Mouse (Mus musculus): ENCODE results near the gene Rpl7a.

Rpl7a gene

GRCm38 (mm10) chr2:26910124-26910993, at the start of gene Rpl7a, which contains the start of gene Med22:
Gene Rpl7a, plus strand, starts transcription at chr2:26910764.
Gene Med22, minus strand, starts transcription at chr2:26910677.
- peak; percentile 99 for DNase-seq (ENCODE audit: low read depth, low spot score)

GRCm38 (mm10) chr2:26862856-26863255, 47.7 kb upstream of the Rpl7a start:
- DNase-seq (ENCODE audit: low read depth, low spot score) = no peak

DNA sequence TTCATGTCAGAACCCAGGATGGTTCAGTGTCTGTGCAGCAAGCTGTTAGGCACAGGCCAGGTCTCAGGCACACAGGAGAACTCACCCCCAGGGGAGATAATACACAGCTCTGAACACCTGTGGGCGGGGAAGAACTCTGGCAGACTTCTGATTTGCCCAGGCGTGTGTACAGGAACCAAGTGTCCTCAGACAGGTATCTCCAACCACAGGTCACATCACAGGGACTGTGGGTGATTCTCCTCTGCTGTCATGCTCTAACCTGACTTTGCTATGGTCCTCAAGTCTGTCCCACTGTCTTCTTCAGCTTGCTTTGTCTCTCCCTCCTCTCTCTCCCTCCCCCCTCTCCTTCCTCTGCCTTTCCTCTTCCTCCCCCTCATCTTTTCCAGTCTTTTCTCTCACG, 45.7 kb upstream of the Rpl7a start, which contains the start of gene Abo:
TSS of gene Abo (minus strand) at position 101 of the 400 bp plus-strand sequence.
- DNase-seq (ENCODE audit: low read depth, low spot score) = no peak

GRCm38 (mm10) chr2:26870666-26871065, 39.9 kb upstream of the Rpl7a start:
- DNase-seq (ENCODE audit: low read depth, low spot score) = peak; percentile 53

DNA sequence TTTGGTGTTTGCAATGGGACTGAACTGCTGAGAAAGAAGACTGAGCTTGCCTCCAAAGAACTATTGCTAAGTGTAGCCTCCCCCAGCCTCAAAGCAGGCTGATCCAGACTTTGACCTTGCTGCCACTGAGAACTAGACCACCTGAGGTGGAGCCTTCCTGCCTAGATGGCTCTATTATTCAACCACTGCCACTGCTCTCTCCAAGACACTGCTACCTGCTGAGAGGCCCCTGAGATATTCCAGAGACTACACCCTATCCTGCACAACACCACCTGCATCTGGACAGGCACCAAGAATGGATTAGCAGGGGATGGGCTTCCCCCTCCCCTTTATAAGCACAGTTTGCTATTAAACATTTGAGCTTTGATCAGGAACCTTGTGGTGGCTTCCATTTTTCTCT, 32.0 kb upstream of the Rpl7a start:
- DNase-seq (ENCODE audit: low read depth, low spot score) = peak; percentile 59

DNA sequence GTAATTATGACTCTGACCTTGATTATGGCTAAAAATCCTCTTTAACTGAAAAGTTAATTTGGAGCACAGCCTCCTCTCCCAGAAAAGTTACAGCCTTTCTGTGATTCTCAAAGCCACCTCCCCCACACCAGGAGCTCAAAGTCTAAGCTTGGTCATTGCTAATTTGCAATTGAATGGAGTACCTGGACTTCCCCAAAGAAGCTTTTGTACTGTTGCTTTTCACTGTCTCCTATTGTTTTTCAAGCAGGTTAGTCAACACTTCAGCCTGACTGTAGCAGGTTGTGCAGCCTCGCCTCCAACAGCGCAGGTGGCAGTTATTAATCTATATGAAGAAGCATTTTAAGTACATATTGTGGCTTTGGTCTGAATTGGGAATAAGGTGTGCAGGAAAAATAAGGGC, 25.0 kb upstream of the Rpl7a start:
- peak; percentile 56 for DNase-seq (ENCODE audit: low read depth, low spot score)

GRCm38 (mm10) chr2:26886170-26886569, 24.4 kb upstream of the Rpl7a start:
- DNase-seq (ENCODE audit: low read depth, low spot score) = peak; percentile 61

- DNase-seq (ENCODE audit: low read depth, low spot score) = no peak
These were observed 14.7 kb upstream of the Rpl7a start for GRCm38 (mm10) chr2:26895898-26896297.

DNA sequence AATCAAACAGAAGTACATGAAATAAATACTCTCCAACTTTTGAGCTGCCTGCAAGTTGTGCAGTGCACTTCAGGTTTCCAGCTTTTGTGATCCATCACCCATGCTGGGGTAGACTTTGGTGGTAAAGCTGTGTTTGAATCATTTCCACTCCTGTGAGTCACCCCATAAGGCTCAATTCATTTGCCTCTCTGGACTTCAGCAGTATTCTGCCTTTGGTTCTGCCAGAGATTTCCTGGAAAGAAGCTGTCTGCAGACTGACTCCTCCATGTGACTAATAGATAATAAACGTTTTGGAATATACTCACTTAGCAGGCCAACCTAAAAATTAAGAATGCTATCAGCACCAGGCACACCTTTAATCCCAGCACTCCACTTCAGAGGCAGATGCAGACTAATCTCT, 9.8 kb upstream of the Rpl7a start:
- no peak for DNase-seq (ENCODE audit: low read depth, low spot score)

DNA sequence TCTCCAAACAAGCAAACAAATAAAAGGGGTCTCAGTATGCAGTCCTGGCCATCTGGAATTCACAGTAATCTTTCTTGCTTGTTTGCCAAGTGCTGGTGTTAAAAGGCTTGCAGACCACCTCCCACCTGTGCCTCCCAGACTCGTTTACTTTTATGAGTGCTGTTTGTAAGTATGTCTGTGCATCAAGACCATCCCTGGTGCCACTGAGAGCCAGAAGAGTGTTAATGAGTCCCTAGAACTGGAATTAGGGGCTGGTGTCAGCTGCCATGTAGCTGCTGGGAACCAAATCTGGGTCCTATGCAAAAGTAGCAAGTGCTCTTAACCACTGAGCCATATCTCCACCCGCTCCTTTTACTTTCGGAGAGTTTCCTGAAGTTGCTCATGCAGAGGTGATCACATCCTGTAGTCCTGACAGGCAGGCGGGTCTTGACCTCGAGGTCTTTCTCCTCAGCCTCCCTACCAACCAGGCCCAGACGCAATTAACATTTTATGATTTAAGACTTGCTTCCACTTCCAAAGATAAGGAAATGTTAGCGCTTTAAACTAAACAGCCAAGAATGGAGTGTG, 8.6 kb upstream of the Rpl7a start:
- DNase-seq (ENCODE audit: low read depth, low spot score) = no peak

GRCm38 (mm10) chr2:26902467-26903220, 7.9 kb upstream of the Rpl7a start, which contains the start of gene Surf6:
Gene Surf6, minus strand, starts transcription at chr2:26902879.
- peak; percentile 99 for DNase-seq (ENCODE audit: low read depth, low spot score)

GRCm38 (mm10) chr2:26903311-26903710, 7.3 kb upstream of the Rpl7a start:
- no peak for DNase-seq (ENCODE audit: low read depth, low spot score)

DNA sequence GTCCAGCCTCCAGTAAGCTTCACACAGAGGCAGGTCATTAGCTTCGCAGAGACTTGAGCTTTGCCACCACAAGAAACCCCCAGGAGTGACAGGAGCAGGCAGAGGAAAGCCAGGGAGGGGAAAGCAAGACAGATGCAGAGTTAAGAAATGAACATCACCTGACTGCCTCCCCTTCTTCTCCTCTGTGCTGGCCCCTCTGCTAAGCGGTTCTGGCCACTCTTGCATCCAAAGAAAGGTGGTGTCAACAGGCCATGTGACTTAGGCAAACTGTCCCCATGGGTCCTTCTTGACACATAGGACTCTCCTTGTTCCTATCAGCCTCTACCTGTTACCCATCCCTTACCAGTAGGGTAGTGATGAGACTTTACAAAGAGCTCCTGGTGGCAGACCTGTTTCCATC, 4.6 kb upstream of the Rpl7a start:
- DNase-seq (ENCODE audit: low read depth, low spot score) = no peak

DNA sequence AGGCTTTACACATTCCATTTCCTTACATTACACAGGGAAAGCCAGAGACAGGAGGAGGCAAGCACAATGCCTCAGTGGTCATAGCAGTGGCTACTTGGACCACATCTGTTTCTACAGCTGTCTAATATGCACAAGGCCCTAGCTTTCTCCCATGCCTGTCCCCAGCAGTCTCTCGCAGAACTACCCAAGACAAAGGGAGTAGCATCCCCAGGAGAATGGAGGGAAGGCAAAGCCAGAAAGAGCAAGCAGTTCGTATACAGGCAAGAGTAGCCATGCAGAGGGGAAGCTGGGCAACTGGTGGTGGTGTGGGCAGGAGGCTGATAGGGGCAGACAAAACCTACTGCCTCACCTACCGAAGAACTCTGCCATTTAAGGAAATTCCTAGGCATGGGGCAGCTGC, 4.1 kb upstream of the Rpl7a start:
- DNase-seq (ENCODE audit: low read depth, low spot score) = no peak

GRCm38 (mm10) chr2:26907109-26907508, 3.5 kb upstream of the Rpl7a start:
- DNase-seq (ENCODE audit: low read depth, low spot score) = peak; percentile 54

DNA sequence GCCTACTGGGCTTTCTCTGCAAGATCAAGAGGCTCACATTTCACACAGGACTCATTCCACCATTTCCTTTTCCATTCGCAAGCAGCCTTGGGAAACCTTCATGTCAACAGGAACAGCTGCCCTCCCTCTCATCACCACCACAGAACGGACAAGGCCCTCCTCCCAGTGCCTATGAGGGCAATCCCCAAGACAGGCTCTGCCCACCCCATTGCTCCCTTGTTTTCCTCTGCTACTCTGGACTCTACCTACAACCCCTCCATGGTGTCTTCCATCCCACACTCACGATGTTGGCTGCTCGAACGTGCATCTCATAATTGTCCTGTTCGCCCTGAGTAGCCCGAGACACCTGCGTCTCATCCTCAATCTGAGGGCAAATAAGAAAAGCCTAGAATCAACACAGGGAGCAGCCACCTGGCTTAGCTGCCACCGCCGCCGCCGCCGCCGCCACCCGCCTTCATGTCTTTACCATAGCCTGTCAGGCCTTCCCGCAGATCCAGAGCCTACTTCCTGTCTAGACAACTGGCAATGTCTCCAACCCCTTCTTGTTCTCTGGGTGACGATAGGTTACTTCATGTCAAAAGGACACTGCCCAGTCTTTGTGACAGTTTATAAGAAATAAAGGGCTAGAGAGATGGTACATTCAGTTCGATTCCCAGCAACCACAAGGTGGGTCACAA, 1.7 kb upstream of the Rpl7a start:
- no peak for DNase-seq (ENCODE audit: low read depth, low spot score)

DNA sequence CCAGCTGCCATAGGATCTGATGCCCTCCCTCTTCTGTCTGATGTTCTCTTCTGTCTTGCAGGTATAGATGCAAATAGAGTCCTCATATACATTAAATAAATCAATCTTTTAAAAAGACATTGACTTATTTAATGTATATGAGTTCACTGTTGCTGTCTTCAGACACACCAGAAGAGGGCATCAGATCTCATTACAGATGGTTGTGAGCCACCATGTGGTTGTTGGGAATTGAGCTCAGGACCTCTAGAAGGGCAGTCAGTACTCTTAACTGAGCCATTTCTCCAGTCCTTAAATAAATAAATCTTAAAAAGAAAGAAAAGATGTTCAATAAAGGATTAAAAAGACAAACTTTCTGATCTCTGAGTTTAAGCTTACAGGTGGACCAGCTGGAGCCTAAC, 1.2 kb upstream of the Rpl7a start:
- DNase-seq (ENCODE audit: low read depth, low spot score) = no peak

DNA sequence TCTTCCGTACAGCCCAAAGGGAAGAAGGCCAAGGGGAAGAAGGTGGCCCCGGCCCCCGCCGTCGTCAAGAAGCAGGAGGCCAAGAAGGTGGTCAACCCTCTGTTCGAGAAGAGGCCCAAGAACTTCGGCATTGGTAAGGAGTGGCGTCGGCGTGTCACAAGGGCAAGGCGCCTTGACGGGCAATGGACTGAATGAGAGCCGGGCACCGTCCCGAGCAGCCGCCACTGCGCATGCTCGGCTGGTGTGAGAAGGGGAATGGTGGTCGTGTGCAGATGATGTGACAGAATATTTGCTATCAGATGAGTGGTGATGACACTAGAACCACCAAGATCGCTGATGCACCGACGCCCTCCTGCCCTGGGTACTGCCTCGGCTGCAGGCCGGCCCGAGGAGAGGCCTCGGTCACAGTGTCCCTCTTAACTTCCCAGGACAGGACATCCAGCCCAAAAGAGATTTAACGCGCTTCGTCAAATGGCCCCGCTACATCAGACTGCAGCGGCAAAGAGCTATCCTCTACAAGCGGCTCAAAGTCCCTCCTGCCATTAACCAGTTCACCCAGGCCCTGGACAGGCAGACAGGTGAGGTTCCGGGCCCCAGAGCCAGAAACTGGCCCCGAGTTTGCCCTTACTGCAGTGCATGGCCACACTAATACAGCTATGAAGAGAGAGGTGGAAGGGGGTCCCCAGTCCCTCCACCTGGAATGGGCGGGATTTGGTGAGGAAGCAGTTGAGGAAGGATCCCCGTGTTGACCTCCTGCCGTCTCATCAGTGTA, 616 bp downstream of the Rpl7a start:
- peak; percentile 82 for DNase-seq (ENCODE audit: low read depth, low spot score)

GRCm38 (mm10) chr2:26912253-26912770, 1.7 kb downstream of the Rpl7a start:
- peak; percentile 51 for DNase-seq (ENCODE audit: low read depth, low spot score)

- peak; percentile 38 for DNase-seq (ENCODE audit: low read depth, low spot score)
These were observed 3.0 kb downstream of the Rpl7a start for GRCm38 (mm10) chr2:26913416-26914147.
